Mouse (Mus musculus) megakaryocyte-erythroid progenitor cell, adult 5-6 weeks (primary cell): ENCODE results near the gene Eefsec. TPM values are rescaled to one million over a fixed set of nuclear protein-coding genes. Genes with fewer than 3 reads are reported as not detected.

Source experiments
- ATAC-seq: replicated peaks from 2 replicates; pipeline ENCODE4 v1.8.0; 2016; ENCODE audit warnings: mild to moderate bottlenecking, inconsistent platforms; ENCODE audit not compliant: severe bottlenecking, poor library complexity, low FRiP score, low TSS enrichment
- total RNA-seq, 2 experiments: library from RNA; stranded (forward) in 1 of 2; stranded (reverse) in 1 of 2; fragments of 200-1000, 215-1000 nt in 1 of 2; fragments of >200 nt in 1 of 2; fragmentation: Nextera tagmentation in 1 of 2; gene quantifications; 2 replicates each; pipeline ENCODE4 v1.2.3; 2014 to 2017

Eefsec gene
- total RNA-seq, 2 experiments from 2014 or later = 23.2 to 31.6 TPM

DNA sequence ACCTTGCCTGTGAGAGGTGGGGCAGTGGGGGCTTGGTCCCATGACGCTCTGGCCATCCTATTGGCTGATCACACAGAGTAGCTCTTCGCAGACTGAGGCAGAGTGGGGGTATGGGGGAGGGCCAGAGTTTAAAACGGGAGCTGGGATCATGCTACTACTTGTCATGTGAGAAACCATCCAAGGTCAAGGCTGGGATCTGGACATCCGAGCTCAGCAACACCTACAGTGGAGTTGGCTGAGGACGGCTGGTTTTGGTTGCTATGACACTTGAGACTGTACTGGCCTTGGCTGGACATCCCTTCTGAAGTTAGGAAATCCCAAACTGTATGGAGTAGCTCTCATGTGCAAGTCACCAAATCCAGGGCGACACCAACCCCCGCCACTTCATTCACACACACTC is 214.5 kb downstream of the Eefsec start:
- ATAC-seq = no peak

DNA sequence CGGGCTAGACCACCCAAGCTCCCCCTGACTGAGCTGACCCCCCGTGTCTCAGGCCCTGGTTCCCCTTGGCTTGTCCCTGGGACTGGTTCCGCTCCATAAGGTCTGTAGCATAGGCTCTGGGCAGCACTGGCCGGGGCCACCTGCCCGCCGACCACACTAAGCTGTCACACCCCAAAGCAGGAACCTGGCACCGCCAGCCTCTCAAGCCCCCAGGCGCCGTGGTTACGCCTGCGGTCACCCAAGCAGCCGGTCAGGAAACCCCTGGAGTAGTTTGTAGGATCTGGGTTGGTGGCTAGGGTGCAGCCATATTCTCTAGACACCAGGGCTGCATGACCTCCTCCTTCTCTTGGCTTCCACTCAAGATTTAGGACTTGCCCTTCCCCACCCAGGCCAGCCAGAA is 217.1 kb downstream of the Eefsec start:
- ATAC-seq = no peak

DNA sequence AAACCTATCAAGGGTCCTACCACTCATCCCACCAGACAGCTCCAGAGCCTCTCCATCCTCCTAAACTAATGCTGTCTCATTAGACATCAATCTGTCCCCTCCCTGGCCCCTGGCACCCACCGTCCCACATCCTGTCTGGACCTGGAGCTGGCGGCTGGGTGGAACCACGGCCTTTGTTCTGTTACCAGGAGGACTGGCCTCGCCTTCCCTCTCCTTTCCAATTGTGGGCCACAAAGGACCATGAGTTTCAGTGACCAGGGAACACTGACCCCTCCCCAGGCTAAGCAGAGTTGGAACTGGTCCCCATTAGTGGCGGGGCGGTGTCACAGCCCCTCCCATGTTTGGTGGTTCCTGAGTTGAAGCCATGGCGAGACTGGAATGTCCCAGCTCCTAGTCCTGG is 218.8 kb downstream of the Eefsec start:
- ATAC-seq = no peak

DNA sequence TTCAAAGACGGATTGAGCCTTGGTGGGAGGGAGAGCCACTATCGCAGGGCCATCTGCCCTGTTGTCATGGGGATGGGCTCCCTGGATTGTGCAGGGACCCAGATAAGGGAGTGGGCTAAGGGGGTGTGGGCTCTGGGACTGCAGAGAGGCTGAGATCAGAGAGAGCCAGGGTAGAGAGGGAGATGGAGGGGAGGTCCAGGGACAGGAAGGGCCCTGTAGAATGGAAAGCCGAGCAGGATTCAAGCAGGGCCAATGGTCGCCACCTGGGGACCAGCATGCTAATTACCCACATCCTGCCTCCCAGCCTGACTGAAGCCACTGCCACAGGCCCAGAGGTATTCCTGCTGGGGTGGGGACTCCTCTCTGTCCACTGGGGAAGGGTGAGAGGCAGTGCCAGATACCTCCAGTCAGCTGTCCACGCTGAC is 219.8 kb downstream of the Eefsec start:
- peak; percentile 45; the same call in 1 of the 2 replicates for ATAC-seq

DNA sequence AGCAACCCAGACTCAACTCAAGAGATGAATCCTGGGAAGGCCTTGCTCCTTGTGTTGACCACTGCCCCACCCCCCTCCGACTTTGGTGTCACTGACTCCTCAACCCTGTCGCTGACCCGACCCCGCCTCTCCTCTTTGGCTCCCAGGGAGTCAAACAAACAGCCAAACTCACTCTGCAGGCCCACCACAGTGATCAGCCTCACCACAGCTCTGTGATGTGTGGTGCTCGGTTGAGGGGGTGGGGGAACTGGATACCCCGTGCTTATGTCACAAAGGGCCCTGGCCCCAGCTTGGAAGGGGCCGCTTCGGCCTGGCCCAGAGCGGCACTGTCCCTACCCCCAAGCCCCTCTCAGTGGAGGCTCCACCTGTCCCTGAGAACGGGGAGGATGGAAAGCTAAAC is 224.4 kb downstream of the Eefsec start, which contains the start of gene Dnajb8:
TSS of gene Dnajb8 (plus strand) at position 301 of the 400 bp plus-strand sequence.
- no peak for ATAC-seq

DNA sequence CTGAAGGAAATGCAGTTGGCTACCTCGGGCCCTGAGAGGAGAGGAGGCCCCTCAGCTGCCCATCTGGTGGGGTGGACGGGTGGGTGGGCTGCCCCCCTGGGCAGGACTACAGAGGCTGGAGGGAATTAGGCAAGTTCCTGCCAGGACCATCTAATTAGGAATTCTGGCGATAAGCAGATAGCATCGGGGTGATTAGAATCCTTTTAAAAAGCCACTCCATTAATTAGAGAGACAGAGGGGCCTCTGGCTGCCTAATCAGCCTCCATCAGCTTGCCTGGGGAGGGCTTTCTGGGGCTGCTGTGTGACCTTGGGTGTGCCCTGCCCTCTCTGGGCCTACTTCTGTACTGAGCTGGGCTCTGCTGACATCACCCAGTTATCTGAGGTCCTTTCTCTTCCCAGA is 227.2 kb downstream of the Eefsec start:
- ATAC-seq = no peak

DNA sequence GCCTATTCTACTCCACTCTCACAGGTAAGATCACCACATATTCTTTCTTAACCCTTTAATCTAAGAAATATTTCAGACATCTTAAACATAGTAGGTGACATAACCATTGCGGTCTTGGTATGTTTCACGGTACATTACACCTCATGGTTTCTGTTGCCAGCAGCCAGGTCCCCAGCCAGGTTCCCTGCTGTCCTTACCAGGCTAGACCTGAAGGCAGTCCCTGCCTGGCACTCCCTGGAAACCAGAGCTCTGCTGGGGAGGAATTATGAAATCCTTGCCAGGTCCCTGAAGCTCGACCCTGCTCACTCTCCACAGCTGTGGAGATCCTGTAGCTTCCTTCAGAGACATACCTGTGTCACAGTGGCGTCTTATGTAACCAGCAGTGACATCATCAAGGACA is 230.1 kb downstream of the Eefsec start:
- ATAC-seq = no peak

DNA sequence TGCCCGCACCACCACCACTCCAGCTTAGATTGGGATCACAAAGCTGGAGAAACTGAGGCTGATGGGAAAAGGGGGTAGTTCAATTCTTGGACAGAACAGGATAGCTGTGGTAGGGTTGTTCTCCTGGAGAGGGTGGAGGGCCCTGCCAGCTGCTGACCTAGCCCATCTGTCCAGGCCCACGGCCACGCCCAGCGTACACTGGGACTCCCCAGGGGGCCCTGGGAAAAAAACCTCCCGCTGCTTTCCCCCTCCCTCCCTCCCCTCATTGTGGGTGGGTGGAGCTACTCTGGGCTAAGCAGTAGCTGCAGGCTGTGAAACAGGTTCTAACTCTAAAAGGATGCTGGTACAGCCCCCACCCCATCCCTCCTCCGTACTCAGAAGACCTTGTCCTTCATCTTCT is 230.5 kb downstream of the Eefsec start:
- no peak for ATAC-seq

DNA sequence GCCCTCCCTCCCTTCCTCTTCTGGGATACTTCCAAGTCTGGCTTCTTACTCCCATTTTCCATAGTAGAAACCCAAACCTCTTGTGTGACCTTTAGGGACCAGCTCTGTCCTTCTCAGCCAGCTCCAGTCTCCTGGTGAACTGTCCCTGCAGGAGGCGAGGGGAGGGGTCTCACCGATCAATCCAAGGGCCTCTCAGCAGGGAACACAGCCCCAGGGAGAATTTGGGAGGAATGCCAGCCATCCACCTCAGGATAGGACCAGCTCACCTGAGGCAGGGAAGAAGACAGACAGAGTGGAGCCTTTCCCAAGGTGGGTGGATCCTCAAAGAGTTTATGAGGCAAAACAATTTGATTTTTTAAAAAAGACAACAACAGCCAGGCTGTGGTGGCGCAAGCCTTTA is 236.2 kb downstream of the Eefsec start:
- ATAC-seq = no peak

DNA sequence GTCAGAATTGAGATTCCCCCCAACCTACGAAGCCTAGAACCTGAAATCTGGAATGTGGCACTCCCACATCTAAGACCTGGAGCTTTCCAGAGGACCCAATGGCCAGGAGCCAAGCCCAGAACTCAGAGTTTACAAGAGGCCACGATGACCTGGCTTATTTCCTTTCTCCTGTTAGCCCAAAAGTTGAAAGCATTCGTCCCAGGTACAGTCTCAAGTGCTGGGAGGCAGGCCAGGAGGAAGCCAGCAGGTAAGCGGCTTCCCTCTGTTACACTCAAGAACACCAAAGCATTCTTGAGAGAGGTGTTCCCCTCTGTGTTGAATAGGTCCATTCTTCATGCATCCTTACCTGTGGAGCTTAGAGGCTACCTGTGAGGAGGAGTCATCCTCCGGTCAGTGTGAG is 236.9 kb downstream of the Eefsec start:
- no peak for ATAC-seq

DNA sequence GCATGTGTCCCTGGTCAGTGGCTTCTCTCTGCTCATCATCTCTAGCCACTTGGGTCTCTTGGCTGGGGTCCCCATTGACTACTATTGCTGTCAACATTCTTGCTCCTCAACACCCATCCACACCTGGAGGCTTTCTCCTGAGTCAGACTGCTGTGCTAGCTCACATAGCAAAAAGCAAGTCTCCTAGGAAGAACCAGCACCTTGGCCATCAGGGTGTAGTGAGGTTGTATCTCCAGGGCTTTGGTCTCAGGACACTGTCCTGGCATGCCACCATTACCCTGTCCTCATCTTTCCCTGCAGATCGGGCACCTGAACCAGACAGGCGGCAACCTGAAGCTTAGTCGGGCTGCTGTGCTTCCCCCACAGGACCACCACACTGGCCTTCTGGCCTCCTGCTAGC is 238.0 kb downstream of the Eefsec start:
- ATAC-seq = no peak

DNA sequence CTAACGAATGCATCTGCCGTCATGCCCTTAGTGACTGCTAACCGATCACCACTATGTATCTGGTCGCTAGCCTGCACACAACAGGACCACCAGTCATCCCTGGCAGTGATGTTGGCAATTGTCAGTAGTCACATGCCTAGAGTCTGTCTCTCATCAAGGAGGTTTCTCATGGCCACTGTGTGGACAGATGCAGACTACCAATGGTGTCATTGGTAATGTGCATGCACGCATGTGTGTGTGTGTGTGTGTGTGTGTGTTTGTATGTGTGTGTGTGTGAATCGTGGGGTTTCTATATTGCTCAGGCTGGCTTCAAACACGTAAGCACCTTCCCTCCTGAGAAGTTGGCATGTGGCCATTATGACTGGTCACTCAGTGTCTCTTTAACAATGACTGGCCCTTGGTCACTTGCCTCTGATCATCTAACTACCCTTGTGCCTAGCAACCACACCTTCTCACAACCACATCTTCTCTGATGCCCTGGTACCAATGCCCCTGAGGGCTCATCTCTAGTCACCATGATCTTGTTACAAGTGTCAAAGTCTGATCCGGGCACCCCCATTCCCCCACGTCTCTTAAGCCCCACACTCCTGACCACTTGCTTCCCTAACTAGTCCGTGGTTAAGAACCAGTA is 238.8 kb downstream of the Eefsec start:
- no peak for ATAC-seq

Other genes starting within 250 kb of the Eefsec start
- gene Dnajb8, start 224.3 kb downstream of the Eefsec start, total RNA-seq (2014; fragmentation: Nextera tagmentation) = not detected in 2 replicates
- gene Dnajb8, start 224.3 kb downstream of the Eefsec start, total RNA-seq (2017) = not detected in 2 replicates
- 117 TPM in 2 replicates for gene Ruvbl1, start 18.9 kb upstream of the Eefsec start, total RNA-seq (2014; fragmentation: Nextera tagmentation)
- 289 and 308 TPM in 2 replicates for gene Ruvbl1, start 18.9 kb upstream of the Eefsec start, total RNA-seq (2017)
- 93.0 and 138 TPM in 2 replicates for gene Sec61a1, start 72.4 kb upstream of the Eefsec start, total RNA-seq (2014; fragmentation: Nextera tagmentation)
- gene Sec61a1, start 72.4 kb upstream of the Eefsec start, total RNA-seq (2017) = 101 and 113 TPM in 2 replicates
- gene Kbtbd12, start 191.4 kb upstream of the Eefsec start, total RNA-seq (2014; fragmentation: Nextera tagmentation) = 0.37 and 0.98 TPM in 2 replicates
- 0.47 and 0.57 TPM in 2 replicates for gene Kbtbd12, start 191.4 kb upstream of the Eefsec start, total RNA-seq (2017)